Mouse (Mus musculus) layer of hippocampus, adult 8-10 months (tissue): ENCODE data around the gene Ugt1a9. TPM values are rescaled to one million over a fixed set of nuclear protein-coding genes. Genes with fewer than 3 reads are reported as not detected.
A peak's percentile ranks its signal among the peaks of the same experiment; 100 is the strongest.

Source experiments
- DNase-seq, 2 experiments: peaks; one replicate each; pipeline ENCODE4 v3.0.0; 2022; ENCODE audit warnings: low spot score in 2 of 2
- total RNA-seq, 4 experiments: library from RNA; stranded (reverse); gene quantifications; 2 replicates each; pipeline ENCODE4 v1.2.4; 2022

Ugt1a9 gene
- total RNA-seq, 4 experiments from 2014 or later = not detected

DNA sequence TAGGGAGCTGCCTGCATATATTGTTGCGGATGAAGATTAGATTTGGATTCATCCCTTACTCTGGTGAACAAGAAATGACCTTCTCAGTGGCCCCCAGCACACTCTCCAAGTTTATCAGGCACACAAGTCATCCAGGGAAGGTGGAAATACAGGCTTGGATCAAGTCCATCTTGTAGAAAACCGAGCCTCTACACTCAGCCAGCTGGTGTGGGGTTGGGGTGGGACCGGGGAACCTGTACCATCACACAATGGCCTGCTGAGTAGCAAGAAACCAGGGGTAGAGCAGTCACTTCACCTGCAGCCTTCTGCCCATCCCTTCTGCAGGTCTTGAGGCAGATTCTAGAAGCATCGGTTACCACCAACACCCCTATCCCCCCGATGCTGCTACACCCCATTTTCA is 164.0 kb downstream of the Ugt1a9 start:
- DNase-seq = no peak

GRCm38 (mm10) chr1:88235046-88235893 is 164.7 kb downstream of the Ugt1a9 start:
- no peak for DNase-seq

GRCm38 (mm10) chr1:88235894-88236415 is 165.4 kb downstream of the Ugt1a9 start:
- DNase-seq = no peak

- DNase-seq = no peak
Measured at GRCm38 (mm10) chr1:88237311-88237710, 166.7 kb downstream of the Ugt1a9 start.

GRCm38 (mm10) chr1:88238771-88239170 is 168.2 kb downstream of the Ugt1a9 start:
- DNase-seq = no peak

DNA sequence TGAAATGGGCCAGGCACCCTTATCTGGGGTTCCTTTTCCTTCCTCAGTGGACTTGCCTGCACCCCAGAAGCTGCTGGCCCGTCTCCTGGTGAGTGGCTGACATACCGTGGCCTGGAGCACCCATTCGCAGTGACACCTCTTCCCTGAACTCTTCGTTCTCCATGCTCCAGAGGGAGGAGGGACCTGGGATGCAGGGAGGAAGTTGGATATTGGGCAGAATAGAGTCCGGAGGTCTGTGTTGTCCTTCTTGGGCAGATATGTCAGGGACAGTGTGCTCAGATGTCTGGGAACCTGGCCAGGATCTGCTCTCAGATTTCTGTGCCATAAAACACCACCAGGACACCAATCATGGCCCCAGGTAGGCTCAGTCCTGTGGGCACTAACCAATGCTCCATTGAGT is 169.5 kb downstream of the Ugt1a9 start:
- no peak for DNase-seq

DNA sequence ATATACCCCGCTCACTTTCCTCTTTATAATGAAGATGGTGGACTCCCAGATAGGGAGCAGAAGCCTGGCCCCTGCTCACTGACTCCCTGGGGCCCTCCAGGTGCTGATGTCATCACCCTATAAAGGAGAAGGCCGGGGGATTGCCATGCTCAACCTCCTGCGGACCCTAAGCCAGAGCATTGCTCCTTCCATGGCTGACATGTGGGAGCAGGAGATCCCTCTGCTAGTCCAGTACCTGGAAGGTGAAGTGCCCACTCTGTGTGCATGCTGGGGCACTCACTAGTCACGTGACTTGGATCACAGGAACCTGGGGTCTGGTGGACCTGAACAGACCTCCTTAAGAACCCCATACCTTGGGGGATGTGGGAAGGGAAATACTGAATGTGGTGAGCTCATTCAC is 170.0 kb downstream of the Ugt1a9 start:
- DNase-seq = no peak

DNA sequence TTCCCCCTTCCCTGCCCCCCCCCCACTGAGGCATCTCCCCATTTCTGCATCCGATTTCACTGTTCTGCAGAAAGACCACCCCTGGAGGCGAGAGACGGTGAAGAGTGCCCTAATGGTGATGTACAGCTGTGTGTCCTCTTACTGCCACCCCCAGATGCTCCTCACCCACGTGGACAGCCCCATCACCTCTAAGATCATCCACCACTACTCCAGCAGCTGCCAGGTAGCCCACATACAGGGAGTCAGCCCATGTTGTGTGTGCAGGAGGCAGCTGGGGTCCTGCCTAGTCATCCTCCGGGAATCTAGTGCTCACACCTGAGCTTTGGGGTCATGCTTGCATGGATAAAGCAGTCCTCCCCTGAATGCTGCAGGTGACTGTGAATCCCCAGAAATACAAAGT is 173.3 kb downstream of the Ugt1a9 start:
- DNase-seq = no peak

- DNase-seq = no peak
Measured at GRCm38 (mm10) chr1:88245881-88246280, 175.3 kb downstream of the Ugt1a9 start.

DNA sequence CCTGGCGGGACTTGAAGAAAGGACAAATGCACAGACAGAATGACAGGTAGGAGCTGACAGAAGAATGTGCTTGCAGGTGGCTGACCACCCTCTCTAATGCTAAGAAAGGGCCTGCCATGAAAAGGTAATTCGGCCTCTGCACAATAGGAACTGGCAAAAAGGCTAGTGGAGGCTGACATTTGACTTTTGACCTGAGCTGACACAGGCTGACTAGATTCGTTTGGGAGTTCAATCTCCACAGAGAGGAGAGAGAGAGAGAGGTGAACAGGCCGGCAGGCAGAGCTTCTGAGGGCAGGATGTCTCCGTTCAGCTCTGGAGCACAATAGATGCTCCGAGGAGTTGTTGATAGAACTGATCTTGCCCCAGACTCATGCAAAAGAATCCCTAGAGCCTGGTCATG is 175.8 kb downstream of the Ugt1a9 start:
- no peak for DNase-seq

GRCm38 (mm10) chr1:88247660-88248059 is 177.1 kb downstream of the Ugt1a9 start:
- DNase-seq = no peak

GRCm38 (mm10) chr1:88248658-88249057 is 178.1 kb downstream of the Ugt1a9 start:
- DNase-seq = no peak

- no peak for DNase-seq
Measured at GRCm38 (mm10) chr1:88249596-88249995, 179.0 kb downstream of the Ugt1a9 start.

GRCm38 (mm10) chr1:88250023-88250422 is 179.4 kb downstream of the Ugt1a9 start:
- DNase-seq = no peak

DNA sequence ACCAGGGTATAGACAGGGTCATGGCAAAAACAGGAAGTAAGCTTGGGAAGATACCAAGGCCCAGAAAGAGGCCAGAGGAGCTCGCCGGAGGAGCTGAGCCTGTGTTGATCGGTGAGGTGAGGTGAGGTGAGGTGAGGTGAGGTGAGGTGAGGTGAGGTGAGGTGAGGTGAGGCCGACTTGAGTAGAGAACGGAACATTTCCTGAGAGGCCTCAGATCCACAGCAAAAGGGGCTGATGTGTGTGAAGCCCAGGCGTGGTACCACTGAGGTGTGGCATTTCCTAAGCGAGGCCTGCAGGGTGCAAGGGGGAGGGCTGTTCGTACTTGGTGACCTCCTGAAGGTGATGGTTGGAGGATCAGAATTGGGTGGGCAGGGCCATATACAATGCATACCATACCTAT is 182.5 kb downstream of the Ugt1a9 start:
- DNase-seq = no peak

DNA sequence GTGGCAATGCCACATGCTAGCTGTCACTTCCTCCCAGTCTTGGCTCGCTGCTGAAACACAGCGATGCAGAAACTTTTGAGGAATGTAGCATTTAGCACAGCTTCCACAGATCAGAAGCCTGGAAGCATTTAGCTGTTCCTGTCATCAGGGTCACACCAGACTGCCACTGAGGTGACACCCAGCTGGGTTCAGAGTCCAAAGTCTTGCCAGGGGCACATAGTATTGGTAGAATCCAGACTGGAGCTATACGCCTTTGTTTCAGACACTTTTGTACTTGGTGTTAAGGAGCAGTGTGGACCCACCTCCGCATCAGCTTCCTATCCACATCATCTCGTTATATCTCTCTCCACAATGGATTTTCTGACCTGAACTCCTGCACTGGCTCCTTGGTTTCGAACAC is 182.9 kb downstream of the Ugt1a9 start:
- no peak for DNase-seq

DNA sequence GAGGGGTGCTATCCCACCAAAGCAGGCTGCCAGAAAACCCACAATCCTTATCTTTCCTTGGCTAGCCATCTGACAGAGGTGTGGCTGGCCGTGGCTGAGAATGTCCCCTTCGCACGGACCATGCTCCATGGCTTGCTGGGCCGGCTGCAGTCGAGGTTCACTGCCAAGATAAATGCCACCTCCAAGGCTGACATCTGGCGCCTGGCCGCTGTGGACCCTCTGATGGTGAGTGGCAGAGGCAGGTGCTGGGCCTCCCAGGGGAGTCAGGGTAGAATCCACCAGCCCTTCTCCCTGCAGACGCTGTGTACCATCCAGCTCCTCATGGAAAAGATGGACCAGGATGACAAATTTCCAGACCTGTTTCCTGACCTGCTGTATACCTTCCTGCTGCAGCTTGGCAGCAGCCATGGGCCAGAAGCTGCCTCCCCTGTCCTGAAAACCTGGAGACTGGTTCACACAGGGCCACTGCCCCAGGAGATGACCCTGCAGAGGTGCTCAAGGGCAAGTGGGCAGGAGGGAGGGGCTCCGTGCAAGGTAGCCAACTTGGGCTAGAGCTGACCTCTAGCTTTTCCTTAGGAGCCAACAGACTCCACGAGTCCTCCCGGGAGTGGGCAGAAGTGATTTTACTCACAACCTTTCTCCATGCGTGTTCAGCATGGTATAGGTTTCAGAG is 184.3 kb downstream of the Ugt1a9 start:
- peak in 1 of 2 experiments; percentile 26 for DNase-seq

DNA sequence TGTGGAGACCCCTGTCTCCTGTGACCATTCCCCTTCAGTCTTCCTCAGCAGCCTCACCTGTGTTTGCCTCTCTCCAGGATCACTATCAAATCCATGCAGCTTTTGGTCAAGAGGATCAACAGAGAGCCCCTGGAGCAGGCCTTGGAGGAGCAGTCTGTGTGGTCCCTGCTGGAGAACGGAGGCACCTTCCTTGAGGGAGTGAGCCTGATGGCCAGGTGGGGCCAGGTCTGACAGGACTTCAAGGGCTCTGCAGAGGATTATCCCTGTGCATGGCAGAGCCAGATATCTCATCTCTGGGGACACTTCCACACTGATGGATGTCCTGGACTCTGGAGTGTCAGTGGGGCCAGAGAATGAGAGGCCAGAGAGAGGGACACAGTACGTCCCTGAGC is 184.9 kb downstream of the Ugt1a9 start:
- no peak for DNase-seq

GRCm38 (mm10) chr1:88255989-88256754 is 185.6 kb downstream of the Ugt1a9 start:
- peak in 1 of 2 experiments; percentile 22 for DNase-seq

- DNase-seq = no peak
Measured at GRCm38 (mm10) chr1:88256886-88257663, 186.5 kb downstream of the Ugt1a9 start.

GRCm38 (mm10) chr1:88257681-88258080 is 187.1 kb downstream of the Ugt1a9 start:
- DNase-seq = no peak
